Comparison of ENCODE assay signal across 8 mouse cellular contexts in genomic region chr3:146564268-146565064, GRCm38 (mm10). TPM values are rescaled to one million over a fixed set of nuclear protein-coding genes. Genes with fewer than 3 reads are reported as not detected.
DNase-seq lines count a peak whose midpoint lies in the region; ATAC-seq and TF ChIP-seq lines count a peak whose summit lies in the region.

No protein-coding gene starts in this region.

- no peak overlapping the region for H3K9ac ChIP-seq in ES-E14 (ENCODE audit: insufficient read depth, low read depth, low read length, poor library complexity, severe bottlenecking)
- no peak overlapping the region for H3K9ac ChIP-seq in forebrain, embryonic 11.5 days (ENCODE audit: low read length)

- 29% methylated on average over 14 of the region's 14 CpGs for WGBS in forebrain, embryonic 11.5 days

- H3K27ac ChIP-seq in ES-E14 (ENCODE audit: insufficient read depth, low read depth, low read length, poor library complexity, severe bottlenecking), result no peak overlapping the region
- H3K27ac ChIP-seq in forebrain, embryonic 11.5 days (ENCODE audit: low read depth, low read length), result no peak overlapping the region

- in situ Hi-C loops in ES-E14 (cut with MboI; ENCODE audit: low sequenced_read_pairs in 2 of 2, unreplicated experiment in 2 of 2), result no loop called here

- intact Hi-C loops in heart, postnatal 14 days (cut with DNase I), result loop anchor here (5.0 to 10.0 kb wide), 2 partner anchors 120 to 217 kb away; partner anchors contain the start of gene Samd13

- no peak overlapping the region for H3K4me3 ChIP-seq in ES-E14 (ENCODE audit: insufficient read depth in 1 of 2, low read depth in 1 of 2, low read length in 2 of 2, poor library complexity in 1 of 2, severe bottlenecking in 1 of 2)
- H3K4me3 ChIP-seq in forebrain, embryonic 11.5 days (ENCODE audit: low read depth, low read length), result no peak overlapping the region

- H3K27me3 ChIP-seq in forebrain, embryonic 11.5 days (ENCODE audit: control insufficient read depth, insufficient read depth, low read length), result no peaks in the 10 kb centered on the region

- no peak overlapping the region for H3K4me2 ChIP-seq in forebrain, embryonic 11.5 days (ENCODE audit: low read depth, low read length, severe bottlenecking)

- H3K36me3 ChIP-seq in ES-E14 (ENCODE audit: control insufficient read depth, insufficient read depth, low read length, poor library complexity, severe bottlenecking), result no peaks in the 10 kb centered on the region
- no peaks in the 10 kb centered on the region for H3K36me3 ChIP-seq in forebrain, embryonic 11.5 days (ENCODE audit: control insufficient read depth, insufficient read depth, low read length)

- peak; percentile 59 for DNase-seq in ES-E14 (ENCODE audit: low read depth, low spot score)
- peak; percentile 89 for DNase-seq in brain, adult 2 months (ENCODE audit: low read depth, low spot score)
- DNase-seq in forebrain, embryonic 11.5 days (ENCODE audit: low spot score), result peak; percentile 85
- DNase-seq in heart, postnatal 14 days, result peak; percentile 77 to 87
- peak; percentile 71 for DNase-seq in layer of hippocampus, adult 9-11 months
- DNase-seq in right cerebral cortex, postnatal 25 days, result peak; percentile 71
- DNase-seq in yolk sac, embryonic 10.5 days (ENCODE audit: low spot score), result peak; percentile 35

- no peaks in the 10 kb centered on the region for H3K9me3 ChIP-seq in ES-E14 (ENCODE audit: control insufficient read depth, insufficient read depth, low read depth, low read length)
- no peaks in the 10 kb centered on the region for H3K9me3 ChIP-seq in forebrain, embryonic 11.5 days (ENCODE audit: control insufficient read depth, low read length)

- peaks cover 0 to 6% of the 10 kb centered on the region in 2 experiments; a peak in 2 of 4 replicates for H3K4me1 ChIP-seq in ES-E14 (ENCODE audit: control insufficient read depth in 2 of 2, insufficient read depth in 2 of 2, low read length in 2 of 2, poor library complexity in 1 of 2)
- no peaks in the 10 kb centered on the region; the same call in 1 of the 2 replicates for H3K4me1 ChIP-seq in forebrain, embryonic 11.5 days (replicated peaks; ENCODE audit: control insufficient read depth, insufficient read depth, low read length)

- no peak for ATAC-seq in forebrain, embryonic 11.5 days (replicated peaks; ENCODE audit: low FRiP score)
- peak; percentile 83 for ATAC-seq in megakaryocyte, adult 5-6 weeks (ENCODE audit: poor library complexity, severe bottlenecking)

TF ChIP-seq in ES-E14, 5 proteins besides CTCF, POLR2A, EP300 and RAD21:
- TF ChIP-seq CHD2 (IDR thresholded peaks at IDR 0.05; ENCODE audit: low read depth, low read length) (no peak), HCFC1 (IDR thresholded peaks at IDR 0.05; ENCODE audit: borderline replicate concordance, insufficient read depth, low read length) (no peak), ZNF384 (IDR thresholded peaks at IDR 0.05; ENCODE audit: low read depth, low read length) (peak; percentile 77), ZC3H11A (IDR thresholded peaks at IDR 0.05; ENCODE audit: borderline replicate concordance, low read depth, low read length) (peak; percentile 42; the same call in 1 of the 2 replicates), MAFK (IDR thresholded peaks at IDR 0.05; ENCODE audit: insufficient read depth, low read depth, low read length) (no peak)

RNA-seq across cellular contexts. Expression of gene Uox, which starts 5.8 kb away (rescaled TPM):
- not detected in 2 replicates for total RNA-seq in ES-E14 (2012; rRNA removed)
- polyA plus RNA-seq in forebrain, embryonic 11.5 days (2014; fragmentation: Nextera tagmentation; extraction: Ambion mirVana), result not detected in 2 replicates
- total RNA-seq in heart, postnatal 14 days (2021), result not detected
- total RNA-seq in megakaryocyte, adult 5-6 weeks (2015), result not detected in 2 replicates
- not detected in 2 replicates for total RNA-seq in megakaryocyte, adult 5-6 weeks (2017)

RNA-seq across cellular contexts. Expression of gene Rpf1, which starts 43.2 kb away (rescaled TPM):
- 50.2 and 64.9 TPM in 2 replicates for total RNA-seq in ES-E14 (2012; rRNA removed)
- polyA plus RNA-seq in forebrain, embryonic 11.5 days (2014; fragmentation: Nextera tagmentation; extraction: Ambion mirVana), result 70.0 and 72.8 TPM in 2 replicates
- 10 to 100 TPM; 13.6 to 14.4 TPM for total RNA-seq in heart, postnatal 14 days (2021)
- total RNA-seq in megakaryocyte, adult 5-6 weeks (2015), result 61.3 and 64.3 TPM in 2 replicates
- total RNA-seq in megakaryocyte, adult 5-6 weeks (2017), result 70.0 and 70.2 TPM in 2 replicates

RNA-seq across cellular contexts. Expression of gene Dnase2b, which starts 50.9 kb away (rescaled TPM):
- total RNA-seq in ES-E14 (2012; rRNA removed), result not detected in 2 replicates
- polyA plus RNA-seq in forebrain, embryonic 11.5 days (2014; fragmentation: Nextera tagmentation; extraction: Ambion mirVana), result not detected in 2 replicates
- total RNA-seq in heart, postnatal 14 days (2021), result not detected
- total RNA-seq in megakaryocyte, adult 5-6 weeks (2015), result 0.16 and 0.39 TPM in 2 replicates
- total RNA-seq in megakaryocyte, adult 5-6 weeks (2017), result 0.22 and 0.65 TPM in 2 replicates

Comparison
In these comparisons a context has a peak if more than half of its experiments do, and no peak if none do; other contexts are left out.
1. DNase-seq: peak in every context shown above with its lines; median percentile 89 in brain, adult 2 months; 85 in forebrain, embryonic 11.5 days; 82 in heart, postnatal 14 days; 71 in layer of hippocampus, adult 9-11 months; 71 in right cerebral cortex, postnatal 25 days; 59 in ES-E14; 35 in yolk sac, embryonic 10.5 days.